Mouse (Mus musculus) olfactory bulb, adult 2 months (tissue): ENCODE data around the gene 1700030K09Rik.

Source experiments
- CTCF ChIP-seq: fragments of 200-500 bp; IDR thresholded peaks from 2 replicates; pipeline ENCODE4 v1.5.1; 2012; ENCODE audit warnings: low read depth, mild to moderate bottlenecking, low read length, moderate library complexity; ENCODE audit not compliant: insufficient read depth
- POLR2A ChIP-seq: fragments of 200-500 bp; IDR thresholded peaks from 2 replicates; pipeline ENCODE4 v1.6.1; 2012; ENCODE audit warnings: mild to moderate bottlenecking, low read depth, low read length, moderate library complexity; ENCODE audit not compliant: insufficient read depth

DNA sequence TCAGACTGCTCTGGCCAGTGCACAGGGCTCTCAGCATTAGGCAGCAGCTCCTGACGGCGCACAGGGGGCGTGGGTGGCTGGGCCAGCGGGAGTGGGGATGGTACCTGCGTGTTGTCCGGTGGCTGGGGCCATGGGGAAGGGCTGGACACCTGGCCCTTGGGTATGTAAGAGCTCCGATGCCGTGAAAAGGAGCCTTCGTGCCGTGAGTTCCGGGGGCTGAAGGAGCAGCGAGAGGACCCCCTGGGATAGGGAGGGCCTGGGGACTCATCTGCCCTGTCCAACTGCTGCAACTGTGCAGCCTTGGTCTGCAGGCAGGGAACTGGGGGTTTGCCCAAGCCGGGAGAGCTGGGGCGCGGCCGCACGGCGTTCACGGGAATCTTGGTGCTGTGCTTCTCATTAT, 52.5 kb downstream of the 1700030K09Rik start:
- TF ChIP-seq CTCF (no peak), POLR2A (no peak)
